Mouse (Mus musculus): ENCODE data around the gene Kirrel3. TPM values are rescaled to one million over a fixed set of nuclear protein-coding genes. Genes with fewer than 3 reads are reported as not detected.

The Kirrel3 gene
- polyA plus RNA-seq, 1 experiment from 2014 or later: 0.23 TPM

GRCm38 (mm10) chr9:34976596-34977462 is 491.1 kb downstream of the Kirrel3 start:
- 62% methylated on average over 8 of the region's 8 CpGs for WGBS (ENCODE audit: insufficient replicate concordance)
- Histone ChIP-seq H3K4me3 (replicated peaks) (no peak overlapping the region), H3K4me1 (replicated peaks) (no peaks in the 10 kb centered on the region), H3K4me2 (no peak overlapping the region), H3K36me3 (no peaks in the 10 kb centered on the region), H3K9ac (no peak overlapping the region), H3K9me3 (replicated peaks) (no peaks in the 10 kb centered on the region), H3K27me3 (no peaks in the 10 kb centered on the region), H3K27ac (no peak overlapping the region)
- DNase-seq (no peak), ATAC-seq (ENCODE audit: low read depth) (no peak)

GRCm38 (mm10) chr9:34977700-34978099 is 492.0 kb downstream of the Kirrel3 start:
- 63% methylated on average over 8 of the region's 8 CpGs for WGBS (ENCODE audit: insufficient replicate concordance)
- no peaks in the 10 kb centered on the region for H3K4me1 ChIP-seq (replicated peaks)
- no peak overlapping the region for H3K4me3 ChIP-seq (replicated peaks)
- DNase-seq (no peak), ATAC-seq (ENCODE audit: low read depth) (no peak)
- no peak overlapping the region for H3K27ac ChIP-seq
- no peak overlapping the region for H3K9ac ChIP-seq
- H3K36me3 ChIP-seq: no peaks in the 10 kb centered on the region
- H3K9me3 ChIP-seq (replicated peaks): no peaks in the 10 kb centered on the region
- no peaks in the 10 kb centered on the region for H3K27me3 ChIP-seq
- H3K4me2 ChIP-seq: no peak overlapping the region

- Histone ChIP-seq H3K27ac (no peak overlapping the region), H3K27me3 (no peaks in the 10 kb centered on the region), H3K9ac (no peak overlapping the region), H3K4me3 (replicated peaks) (no peak overlapping the region), H3K4me2 (no peak overlapping the region), H3K9me3 (replicated peaks) (no peaks in the 10 kb centered on the region), H3K4me1 (replicated peaks) (no peaks in the 10 kb centered on the region), H3K36me3 (no peaks in the 10 kb centered on the region)
- ATAC-seq (ENCODE audit: low read depth) (no peak), DNase-seq (no peak)
- 61% methylated on average over 3 of the region's 3 CpGs for WGBS (ENCODE audit: insufficient replicate concordance)
Measured at GRCm38 (mm10) chr9:34978229-34978628, 492.5 kb downstream of the Kirrel3 start.

GRCm38 (mm10) chr9:34980516-34981265 is 495.0 kb downstream of the Kirrel3 start:
- H3K9ac ChIP-seq: no peak overlapping the region
- 0 out of 2 replicates have a peak, but pooled peaks cover 2% of the 10 kb centered on the region for H3K27me3 ChIP-seq
- WGBS (ENCODE audit: insufficient replicate concordance): 59% methylated on average over 5 of the region's 5 CpGs
- H3K9me3 ChIP-seq (replicated peaks): no peaks in the 10 kb centered on the region
- DNase-seq: no peak
- no peak for ATAC-seq (ENCODE audit: low read depth)
- no peak overlapping the region for H3K4me3 ChIP-seq (replicated peaks)
- no peak overlapping the region for H3K27ac ChIP-seq
- H3K4me1 ChIP-seq (replicated peaks): no peaks in the 10 kb centered on the region
- no peak overlapping the region for H3K4me2 ChIP-seq
- H3K36me3 ChIP-seq: no peaks in the 10 kb centered on the region

- Histone ChIP-seq H3K36me3 (no peaks in the 10 kb centered on the region), H3K9me3 (replicated peaks) (no peaks in the 10 kb centered on the region), H3K9ac (no peak overlapping the region), H3K4me3 (replicated peaks) (no peak overlapping the region), H3K27me3 (0 out of 2 replicates have a peak, but pooled peaks cover 2% of the 10 kb centered on the region), H3K27ac (no peak overlapping the region), H3K4me1 (replicated peaks) (no peaks in the 10 kb centered on the region), H3K4me2 (no peak overlapping the region)
- DNase-seq (no peak), ATAC-seq (ENCODE audit: low read depth) (no peak)
- WGBS (ENCODE audit: insufficient replicate concordance): 30% methylated on average over 12 of the region's 12 CpGs
Measured at GRCm38 (mm10) chr9:34983513-34984462, 498.1 kb downstream of the Kirrel3 start.

- Histone ChIP-seq H3K4me1 (replicated peaks) (no peaks in the 10 kb centered on the region; the same call in 1 of the 2 replicates), H3K4me2 (no peak overlapping the region), H3K27me3 (0 out of 2 replicates have a peak, but pooled peaks cover 2% of the 10 kb centered on the region), H3K9ac (no peak overlapping the region), H3K9me3 (replicated peaks) (no peaks in the 10 kb centered on the region), H3K27ac (no peak overlapping the region), H3K4me3 (replicated peaks) (no peak overlapping the region), H3K36me3 (no peaks in the 10 kb centered on the region)
- DNase-seq: no peak
- no peak for ATAC-seq (ENCODE audit: low read depth)
Measured at GRCm38 (mm10) chr9:34986156-34986555, 500.5 kb downstream of the Kirrel3 start.

GRCm38 (mm10) chr9:34987422-34988148 is 501.9 kb downstream of the Kirrel3 start:
- no peak overlapping the region for H3K4me3 ChIP-seq (replicated peaks)
- no peaks in the 10 kb centered on the region; the same call in 1 of the 2 replicates for H3K4me1 ChIP-seq (replicated peaks)
- H3K9me3 ChIP-seq (replicated peaks): no peaks in the 10 kb centered on the region
- DNase-seq (no peak), ATAC-seq (ENCODE audit: low read depth) (no peak)
- no peak overlapping the region for H3K27ac ChIP-seq
- WGBS (ENCODE audit: insufficient replicate concordance): 75% methylated on average over 12 of the region's 12 CpGs
- no peak overlapping the region for H3K9ac ChIP-seq
- H3K27me3 ChIP-seq: 0 out of 2 replicates have a peak, but pooled peaks cover 2% of the 10 kb centered on the region
- no peaks in the 10 kb centered on the region for H3K36me3 ChIP-seq
- H3K4me2 ChIP-seq: no peak overlapping the region

- 49% methylated on average over 3 of the region's 3 CpGs for WGBS (ENCODE audit: insufficient replicate concordance)
- Histone ChIP-seq H3K4me2 (no peak overlapping the region), H3K4me1 (replicated peaks) (no peaks in the 10 kb centered on the region; the same call in 1 of the 2 replicates), H3K27ac (no peak overlapping the region), H3K9ac (no peak overlapping the region), H3K27me3 (0 out of 2 replicates have a peak, but pooled peaks cover 2% of the 10 kb centered on the region), H3K36me3 (no peaks in the 10 kb centered on the region), H3K9me3 (replicated peaks) (no peaks in the 10 kb centered on the region), H3K4me3 (replicated peaks) (no peak overlapping the region)
- DNase-seq: no peak
- ATAC-seq (ENCODE audit: low read depth): no peak
Measured at GRCm38 (mm10) chr9:34988683-34989082, 503.0 kb downstream of the Kirrel3 start.

- H3K9ac ChIP-seq: no peak overlapping the region
- 63% methylated on average over 4 of the region's 4 CpGs for WGBS (ENCODE audit: insufficient replicate concordance)
- H3K4me1 ChIP-seq (replicated peaks): no peaks in the 10 kb centered on the region; the same call in 1 of the 2 replicates
- no peak for DNase-seq
- H3K36me3 ChIP-seq: no peaks in the 10 kb centered on the region
- no peak overlapping the region for H3K27ac ChIP-seq
- ATAC-seq (ENCODE audit: low read depth): no peak
- no peaks in the 10 kb centered on the region for H3K27me3 ChIP-seq
- no peak overlapping the region for H3K4me2 ChIP-seq
- H3K9me3 ChIP-seq (replicated peaks): no peaks in the 10 kb centered on the region
- no peak overlapping the region for H3K4me3 ChIP-seq (replicated peaks)
Measured at GRCm38 (mm10) chr9:34992201-34992600, 506.5 kb downstream of the Kirrel3 start.

GRCm38 (mm10) chr9:34993467-34994211 is 507.9 kb downstream of the Kirrel3 start:
- Histone ChIP-seq H3K9ac (no peak overlapping the region), H3K4me2 (no peak overlapping the region), H3K4me3 (replicated peaks) (no peak overlapping the region), H3K27ac (no peak overlapping the region), H3K9me3 (replicated peaks) (no peaks in the 10 kb centered on the region), H3K36me3 (no peaks in the 10 kb centered on the region), H3K27me3 (no peaks in the 10 kb centered on the region), H3K4me1 (replicated peaks) (no peaks in the 10 kb centered on the region; the same call in 1 of the 2 replicates)
- ATAC-seq (ENCODE audit: low read depth): no peak
- DNase-seq: no peak
- WGBS (ENCODE audit: insufficient replicate concordance): 48% methylated on average over 4 of the region's 4 CpGs

Data from liver, embryonic 13.5 days (tissue).